Mouse (Mus musculus) cerebellum, postnatal 36 days (tissue): ENCODE measurements around the gene 4933424G06Rik.
A peak's percentile ranks its signal among the peaks of the same experiment; 100 is the strongest.

Experiments
- DNase-seq, 2 experiments: peaks; one replicate each; pipeline ENCODE4 v3.0.0; 2021 to 2022; ENCODE audit warnings: mixed read lengths in 2 of 2

4933424G06Rik gene

DNA sequence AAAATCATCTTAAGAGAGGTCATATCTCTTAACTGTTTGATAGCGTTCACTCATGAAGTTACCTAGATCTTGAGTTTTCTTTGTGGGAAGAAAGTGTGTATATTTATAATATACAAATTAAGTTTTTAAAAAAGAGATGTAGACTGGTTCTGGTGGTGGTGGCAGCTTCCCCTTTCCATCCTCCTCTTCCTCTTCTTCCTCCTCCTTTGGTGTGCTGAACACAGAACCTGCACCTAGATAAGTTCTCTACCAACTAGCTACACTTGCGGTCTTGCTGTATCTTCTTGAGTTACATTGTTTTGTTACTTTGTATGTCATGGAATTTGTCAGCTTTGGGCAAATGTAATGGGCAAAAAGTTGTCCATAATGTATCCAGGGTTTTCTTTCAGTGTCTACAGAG lies 1.2 kb downstream of the 4933424G06Rik start:
- DNase-seq: no peak

DNA sequence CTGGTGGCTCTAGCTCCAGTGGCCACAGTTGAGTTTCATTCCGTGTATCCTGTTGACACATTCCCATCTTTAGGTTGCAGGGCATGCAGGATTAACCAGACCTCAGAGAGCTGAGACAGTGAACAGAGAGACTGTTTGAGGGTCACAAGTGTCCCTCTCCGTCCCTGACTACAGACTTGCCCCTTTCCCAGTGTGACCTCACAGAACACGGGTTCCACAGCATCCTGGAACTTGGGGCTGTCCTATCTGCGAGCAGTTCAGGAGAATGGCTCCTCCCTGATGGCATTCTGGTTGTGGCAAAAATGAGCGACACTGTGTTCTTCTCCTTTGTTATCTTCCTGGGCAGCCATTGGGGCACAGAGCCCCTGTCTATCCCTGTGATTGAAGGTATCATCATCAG lies 4.4 kb downstream of the 4933424G06Rik start, which contains the start of gene Actr1b:
Gene Actr1b (minus strand): TSS at position 112 of the 400 bp plus-strand sequence.
- no peak for DNase-seq

DNA sequence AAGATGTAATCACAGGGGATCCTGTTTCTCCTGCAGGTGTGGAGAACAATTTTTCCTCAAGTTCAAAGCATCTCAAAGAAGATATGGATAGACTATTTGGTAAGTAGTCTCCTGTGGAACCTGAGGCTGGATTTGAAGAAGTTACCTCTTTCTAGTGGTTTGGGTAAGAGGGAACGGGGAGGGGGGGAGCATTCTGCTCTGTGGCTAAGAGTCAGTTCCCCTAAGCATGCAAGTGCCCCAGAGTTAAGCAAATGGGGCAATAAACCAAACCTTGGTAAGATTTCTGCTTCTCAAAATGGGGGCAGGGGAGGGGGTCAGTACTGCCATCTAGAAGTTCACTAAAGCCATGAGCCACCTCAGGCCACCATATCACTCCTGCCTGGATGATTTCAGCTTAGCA lies 8.8 kb downstream of the 4933424G06Rik start:
- no peak for DNase-seq

DNA sequence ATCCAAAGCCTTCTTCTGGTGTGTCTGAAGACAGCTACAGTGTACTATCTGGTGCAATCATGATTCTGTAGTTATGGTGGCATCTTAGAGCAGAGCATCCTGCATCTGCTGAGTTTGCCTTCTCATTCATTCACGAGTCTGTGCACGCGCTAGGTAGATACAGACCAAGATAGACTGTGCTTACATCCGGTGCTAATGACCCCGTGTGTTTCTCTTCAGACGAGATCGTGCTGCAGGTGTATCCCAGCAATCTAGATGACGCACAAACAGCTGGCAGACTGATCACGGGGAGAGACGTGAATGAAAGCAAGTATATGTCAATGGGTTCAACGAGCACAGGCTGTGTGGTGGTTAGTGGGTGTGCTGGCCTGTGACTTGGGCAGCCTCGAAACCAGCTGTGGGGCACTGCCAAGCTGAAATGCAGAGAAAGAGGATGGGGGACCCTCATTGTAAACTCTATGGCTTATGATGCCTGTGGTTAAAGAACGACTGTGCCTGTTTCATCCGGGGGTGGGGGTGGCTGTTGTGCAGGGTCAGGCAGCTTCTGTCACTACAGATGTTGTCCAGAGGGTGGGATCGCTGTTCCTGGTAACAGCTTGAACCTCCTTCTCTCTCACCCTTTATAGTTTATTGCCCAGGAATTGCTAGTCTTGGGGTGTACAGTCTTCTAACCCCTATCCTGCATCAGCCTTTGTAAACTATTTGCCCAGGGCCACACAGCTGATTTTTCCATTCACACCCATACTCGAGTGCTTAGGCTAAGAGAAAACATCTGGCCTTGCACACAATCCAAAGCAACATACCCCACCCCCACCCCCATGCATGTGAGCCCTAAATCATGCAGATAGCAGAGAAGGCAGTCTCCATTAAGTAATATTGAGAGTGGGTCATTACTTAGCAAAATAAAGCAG lies 13.5 kb downstream of the 4933424G06Rik start:
- no peak for DNase-seq

DNA sequence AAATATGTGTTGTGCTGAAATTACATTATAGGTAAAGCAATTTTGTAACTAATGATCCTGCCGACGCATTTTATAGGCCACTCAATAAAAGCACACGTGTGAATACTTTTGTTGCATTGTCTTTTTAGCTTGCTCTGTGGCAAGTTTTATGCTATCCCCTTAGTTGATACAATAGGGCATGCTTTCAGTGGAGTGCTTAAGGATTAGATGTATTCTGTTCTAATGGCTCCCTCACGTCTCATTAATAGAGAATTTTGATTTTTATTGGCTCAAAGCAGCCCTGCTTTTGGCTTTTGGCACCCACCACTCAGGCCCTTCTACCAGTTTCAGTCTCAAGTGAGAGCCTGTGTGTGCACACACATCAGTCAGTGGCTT lies 14.1 kb downstream of the 4933424G06Rik start:
- DNase-seq: no peak

DNA sequence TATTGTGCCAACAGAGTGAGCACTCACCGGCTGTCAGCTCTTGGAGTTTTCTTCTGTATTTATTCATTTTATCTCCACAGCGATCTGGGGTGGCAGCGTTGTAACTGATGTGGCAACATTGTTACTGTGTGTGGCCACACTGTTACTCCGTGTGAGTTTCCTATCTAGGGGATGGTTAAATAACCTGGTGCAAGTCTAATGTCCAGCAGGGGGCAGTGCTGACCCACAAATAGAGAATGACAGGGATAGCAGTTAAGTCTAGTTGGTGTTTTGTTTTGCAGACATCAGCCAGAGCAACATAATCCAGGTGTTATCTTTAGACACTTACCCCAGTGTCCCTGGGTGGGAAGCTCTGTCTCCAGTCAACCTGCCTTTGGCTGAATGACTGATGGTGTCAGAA lies 27.4 kb downstream of the 4933424G06Rik start:
- peak; percentile 80 to 88 for DNase-seq

DNA sequence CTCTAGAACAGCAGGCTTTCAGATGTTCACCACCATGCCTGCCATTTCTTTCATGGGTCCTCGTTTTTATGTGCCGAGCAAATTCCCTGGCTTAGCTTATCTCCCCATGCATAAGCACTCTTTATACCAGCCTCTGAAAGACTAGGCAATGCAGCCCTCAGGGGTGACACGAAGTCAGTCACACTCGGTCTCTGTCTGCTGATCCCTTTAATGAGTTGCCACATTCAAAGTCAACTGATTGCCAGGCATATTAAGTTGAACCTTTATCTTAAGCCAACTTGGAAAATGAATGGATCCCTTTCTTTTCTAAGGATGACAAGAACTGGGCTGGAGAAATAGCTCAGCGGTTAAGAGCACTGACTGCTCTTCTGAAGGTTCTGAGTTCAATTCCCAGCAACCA lies 29.3 kb downstream of the 4933424G06Rik start:
- no peak for DNase-seq

DNA sequence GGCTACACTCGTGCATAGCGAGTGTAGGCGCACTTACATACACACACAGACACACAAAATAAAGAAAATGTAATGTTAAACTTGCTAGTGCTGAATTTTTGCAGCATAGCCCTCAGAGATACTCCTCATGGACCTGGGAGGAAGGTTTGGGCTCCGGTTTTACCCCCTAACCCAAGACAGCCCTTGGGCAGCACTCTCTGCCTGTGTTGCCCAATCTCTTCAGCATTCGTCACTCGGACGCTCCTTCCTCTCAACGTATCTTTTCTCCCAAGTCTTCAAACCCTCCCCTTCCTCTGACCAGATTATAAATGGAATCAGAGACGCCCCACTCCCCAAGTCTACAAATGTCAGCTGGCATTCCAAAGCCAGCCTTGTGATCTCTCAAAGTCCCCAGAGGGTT lies 33.1 kb downstream of the 4933424G06Rik start:
- no peak for DNase-seq

DNA sequence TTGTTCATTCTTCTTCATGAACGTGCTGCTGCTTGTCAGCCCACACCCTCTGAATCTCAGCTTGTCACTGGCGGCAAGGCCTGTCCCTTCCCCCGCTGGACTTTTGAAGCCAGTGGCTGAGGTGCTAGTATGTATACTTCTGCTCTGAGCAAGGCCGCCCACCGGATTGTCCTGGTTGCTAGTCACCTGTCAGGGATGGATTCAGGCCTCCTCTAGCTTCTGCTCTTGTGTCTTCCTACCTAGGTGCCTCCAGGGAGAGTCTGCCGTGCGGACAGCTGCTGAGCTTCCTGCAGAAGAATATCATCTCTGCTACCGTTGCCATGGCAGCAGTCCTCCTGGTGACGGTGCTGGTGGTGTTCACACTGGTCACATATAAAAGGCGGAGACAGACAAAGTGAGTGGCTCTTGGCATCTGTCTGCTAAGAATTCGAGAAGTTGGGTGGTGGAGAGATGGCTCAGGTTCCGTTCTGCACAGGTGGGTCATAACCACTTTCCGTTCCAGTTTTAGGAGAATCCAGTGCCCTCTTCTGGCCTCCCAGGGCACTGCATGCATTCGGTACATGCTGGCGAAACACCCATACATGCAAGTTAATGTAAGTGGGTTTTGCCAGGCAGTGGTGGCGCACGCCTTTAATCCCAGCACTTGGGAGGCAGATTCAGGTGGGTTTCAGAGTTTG lies 34.5 kb downstream of the 4933424G06Rik start:
- DNase-seq: peak; percentile 79 to 87

DNA sequence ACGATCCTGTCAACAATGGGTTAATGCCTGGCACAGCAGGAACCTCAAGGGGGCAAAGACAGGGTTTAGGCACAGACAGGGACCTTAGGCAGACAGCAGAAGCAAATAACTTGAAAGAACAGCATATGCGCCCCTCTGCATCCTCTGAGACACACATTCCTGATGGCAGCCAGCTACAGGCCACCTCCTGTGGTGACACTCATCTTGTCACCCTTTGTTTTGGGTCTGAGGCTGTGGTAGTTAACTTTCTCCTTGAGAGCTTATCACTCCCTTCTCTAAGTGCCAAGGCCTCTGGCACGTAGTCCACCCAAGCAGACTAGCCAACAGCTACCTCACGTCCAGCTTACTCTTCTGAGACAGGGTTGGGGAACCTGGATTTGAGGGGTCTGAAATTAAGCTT lies 35.7 kb downstream of the 4933424G06Rik start:
- no peak for DNase-seq

DNA sequence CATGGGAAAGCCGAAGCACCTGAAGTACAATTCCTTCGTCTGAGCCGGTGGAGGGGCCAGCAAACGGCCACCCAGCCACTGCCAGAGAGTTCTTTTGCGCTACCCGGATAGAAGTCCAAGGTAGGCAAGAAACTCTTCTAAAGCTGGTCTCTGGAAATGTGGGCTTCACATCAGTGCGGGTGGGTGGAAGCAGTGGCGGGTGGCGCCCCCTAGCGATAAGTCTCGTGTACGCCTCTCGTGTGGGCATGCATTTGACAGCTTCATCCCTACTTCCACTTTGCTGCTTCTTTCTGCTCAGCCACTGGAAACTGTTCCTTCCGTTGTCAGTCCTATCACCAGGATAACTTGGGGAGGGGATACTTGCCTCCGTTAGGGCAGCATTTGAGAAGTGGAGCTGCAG lies 36.5 kb downstream of the 4933424G06Rik start:
- DNase-seq: peak; percentile 33 to 39

DNA sequence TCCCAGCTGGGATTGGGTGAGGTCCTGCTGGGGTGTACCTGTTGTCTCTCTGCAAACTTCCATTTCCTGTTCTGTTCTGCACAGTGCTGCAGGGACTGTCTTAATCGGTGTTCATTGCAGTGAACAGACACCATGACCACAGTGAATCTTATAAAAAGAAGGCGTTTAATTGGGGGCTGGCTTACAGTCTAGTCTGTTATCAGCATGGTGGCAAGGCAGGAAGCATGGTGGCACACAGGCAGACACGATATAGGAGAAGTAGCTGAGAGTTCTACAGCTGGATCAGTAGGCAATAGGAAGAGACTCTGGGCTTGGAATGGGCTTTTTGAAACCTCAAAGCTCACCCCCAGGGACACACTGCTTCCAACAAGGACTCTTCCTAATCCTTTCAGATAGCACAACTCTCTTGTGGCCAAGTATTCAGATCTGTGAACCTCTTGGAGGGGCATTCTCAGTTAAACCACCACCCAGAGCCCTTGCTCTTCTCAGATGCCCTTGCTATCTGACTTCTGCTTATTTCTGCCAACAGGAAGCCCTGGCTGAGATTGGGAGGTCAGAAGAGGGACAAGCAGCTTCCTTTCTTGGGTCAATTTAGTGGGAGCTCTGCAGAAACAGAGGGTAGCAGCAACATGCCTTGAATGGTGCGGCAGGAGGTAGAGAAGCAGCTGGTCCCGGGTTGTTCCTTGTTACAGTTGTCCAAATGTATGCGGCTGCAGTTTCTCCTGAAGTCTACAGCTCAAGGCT lies 44.2 kb downstream of the 4933424G06Rik start:
- no peak for DNase-seq

DNA sequence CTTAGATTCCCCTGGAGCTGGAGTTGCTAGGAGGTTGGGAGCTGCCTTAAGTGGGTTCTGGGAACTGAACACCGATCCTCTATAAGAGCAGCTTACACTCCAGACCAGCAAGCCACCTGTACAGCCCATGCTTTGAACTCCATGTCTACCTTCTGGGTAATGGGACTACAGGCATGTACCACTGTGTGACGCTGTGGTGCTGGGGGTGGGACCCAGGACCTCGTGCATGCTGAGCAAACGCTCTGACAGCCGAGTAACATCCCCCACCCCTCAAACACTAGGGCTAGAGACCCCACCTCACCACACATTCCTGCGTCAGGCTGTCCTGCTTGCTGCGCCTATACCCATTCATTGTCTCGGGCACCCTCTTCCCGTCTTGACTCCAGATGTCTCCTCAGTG lies 48.6 kb downstream of the 4933424G06Rik start:
- no peak for DNase-seq

DNA sequence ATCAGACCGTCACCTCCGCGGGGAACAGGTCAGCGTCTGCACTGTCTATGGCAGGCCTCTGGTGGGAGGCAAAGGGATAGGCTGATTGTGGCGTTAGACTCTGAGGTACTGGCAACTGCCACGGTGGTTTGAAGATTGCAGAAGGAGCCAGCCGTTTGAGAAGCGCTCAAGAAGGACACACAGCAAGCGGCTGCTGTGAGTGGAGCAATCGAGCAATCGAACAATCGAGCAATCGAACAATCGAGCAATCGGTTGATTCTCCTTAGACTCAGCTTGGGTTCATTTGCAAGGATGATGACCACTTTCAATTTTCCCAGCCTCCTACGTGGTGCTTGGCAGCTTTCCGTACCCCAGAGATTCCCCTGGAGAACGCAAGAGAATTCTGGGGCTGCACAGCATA lies 49.1 kb downstream of the 4933424G06Rik start:
- DNase-seq: no peak

DNA sequence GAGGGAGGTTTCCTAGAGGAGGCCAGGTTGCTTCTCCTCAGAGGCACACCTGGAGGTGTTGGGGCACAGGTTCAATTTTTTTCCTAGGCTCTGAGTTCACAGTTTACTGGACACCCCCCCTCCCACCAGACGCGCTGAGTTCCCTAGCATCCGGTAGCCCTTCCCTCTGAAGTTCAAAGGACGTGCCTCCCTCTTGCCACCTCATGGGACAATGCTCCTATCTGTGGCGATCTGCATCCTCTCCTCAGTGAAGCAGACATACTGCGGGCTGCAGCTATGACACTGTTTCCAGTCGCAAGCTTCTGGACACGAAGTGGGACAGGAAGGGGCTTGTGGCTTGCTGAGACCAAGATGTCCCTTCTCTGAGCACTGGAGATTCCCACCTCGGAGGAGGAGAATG lies 50.5 kb downstream of the 4933424G06Rik start:
- DNase-seq: no peak

DNA sequence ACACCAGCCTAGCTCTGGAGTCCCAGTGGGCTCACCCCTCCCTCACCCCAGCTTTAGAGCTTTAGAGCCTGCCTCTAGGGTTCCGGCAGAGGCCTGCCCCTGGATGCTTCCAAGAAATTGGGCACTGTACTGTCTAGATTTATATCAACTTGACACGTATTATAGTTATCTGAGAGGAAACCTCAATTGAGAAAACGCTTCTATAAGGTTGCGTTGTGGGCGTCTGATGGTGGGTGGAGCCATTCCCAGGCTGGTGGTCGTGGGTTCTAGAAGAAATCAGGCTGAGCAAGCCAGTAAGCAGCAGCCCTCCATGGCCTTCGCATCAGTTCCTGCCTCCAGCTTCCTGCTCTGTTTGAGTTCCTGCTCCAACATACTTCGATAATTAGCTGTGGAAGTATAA lies 51.1 kb downstream of the 4933424G06Rik start:
- no peak for DNase-seq

DNA sequence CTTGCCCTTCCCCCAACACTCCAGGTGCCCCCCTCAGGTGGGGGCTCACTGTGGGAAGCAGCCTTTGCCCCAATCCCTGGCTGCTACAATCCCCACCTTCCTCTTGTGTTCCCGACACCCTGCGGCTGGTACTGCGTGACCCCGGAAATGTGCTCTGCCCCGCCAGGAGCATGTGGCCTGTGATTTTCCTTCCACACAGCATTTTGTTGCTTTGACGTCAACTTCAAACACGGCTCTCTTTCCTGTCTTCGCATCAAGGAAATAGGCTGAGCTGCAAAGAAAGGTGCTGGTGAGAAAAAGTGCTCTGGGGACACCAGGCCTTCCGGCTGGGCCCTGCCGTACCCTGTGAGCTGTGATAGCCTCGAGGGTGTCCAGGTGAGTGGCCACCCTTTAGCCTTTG lies 51.6 kb downstream of the 4933424G06Rik start, which contains the start of gene Zap70:
Gene Zap70 (plus strand): TSS at position 231 of the 400 bp plus-strand sequence.
- no peak for DNase-seq

DNA sequence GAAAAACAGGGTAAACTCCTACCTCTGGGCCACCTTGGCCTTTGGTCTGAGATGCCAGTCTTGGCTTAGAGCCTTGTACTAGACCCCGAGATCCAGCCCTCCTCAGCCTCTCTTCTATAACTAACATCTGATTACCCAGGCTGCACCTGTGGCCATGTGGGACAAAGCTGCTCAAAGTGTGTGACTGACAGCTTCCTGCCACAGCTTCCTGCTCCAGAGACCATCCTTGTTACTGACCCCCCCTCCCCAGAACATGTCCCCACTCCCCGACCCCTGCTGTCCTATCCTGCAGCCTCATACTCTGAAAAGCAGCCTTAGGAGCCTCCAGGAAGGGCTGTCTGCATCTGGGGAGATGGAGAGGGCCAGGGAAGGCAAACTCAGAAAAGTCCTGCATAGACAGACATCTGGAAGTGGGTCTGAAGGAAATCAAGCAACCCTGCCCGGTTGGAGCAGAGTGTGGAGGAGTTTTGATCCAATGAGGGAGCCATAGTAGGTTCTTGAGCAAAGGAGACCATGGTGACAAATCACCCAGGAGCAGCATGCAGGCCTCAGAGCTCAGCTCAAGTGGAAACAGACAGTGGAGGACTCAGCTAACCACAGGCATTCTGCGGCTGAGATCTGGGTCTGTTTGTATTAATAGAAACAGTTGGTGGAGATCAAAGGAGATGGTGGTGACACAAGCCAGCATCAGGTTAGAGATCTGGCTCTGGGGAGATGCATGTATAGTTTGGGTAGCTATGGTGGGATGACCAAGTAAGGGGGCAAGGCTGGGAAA lies 56.7 kb downstream of the 4933424G06Rik start:
- DNase-seq: no peak

DNA sequence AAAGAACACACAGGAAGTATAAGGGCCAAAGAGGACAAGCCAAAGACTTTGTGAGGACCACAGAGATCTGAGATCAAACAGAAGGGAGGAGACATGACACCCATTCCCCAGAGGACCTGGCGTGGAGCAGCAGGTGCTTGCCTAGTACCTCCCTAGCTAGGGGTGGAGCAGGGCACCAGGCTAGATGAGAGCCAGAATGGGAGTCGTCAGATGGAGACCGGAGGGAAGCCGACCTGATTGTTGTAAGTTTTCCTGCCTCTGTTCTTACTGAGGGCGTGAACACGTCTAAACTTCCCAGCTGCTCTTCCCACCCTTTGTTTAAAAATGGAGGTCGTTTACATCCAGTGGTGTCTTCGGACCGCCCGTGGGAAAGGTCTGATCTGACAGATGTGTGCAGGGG lies 57.4 kb downstream of the 4933424G06Rik start:
- no peak for DNase-seq

DNA sequence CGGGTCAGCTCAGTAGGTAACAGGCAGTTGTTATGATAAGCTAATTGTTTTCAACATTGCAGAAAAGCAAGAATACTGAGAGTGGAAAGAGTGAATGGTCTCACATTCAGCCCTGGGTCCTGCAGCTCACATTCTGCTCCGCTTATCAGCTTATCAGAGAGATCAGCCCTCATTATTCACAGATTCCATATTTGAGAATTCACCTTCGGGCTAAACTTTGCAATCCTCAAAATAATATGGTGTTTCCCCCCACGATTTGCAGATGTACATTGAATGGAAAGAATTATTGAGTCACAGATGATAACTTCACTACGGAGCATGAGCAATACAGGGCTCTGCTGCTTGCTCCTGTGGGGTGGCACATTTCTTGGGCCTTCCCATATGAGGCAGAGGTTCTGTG lies 58.8 kb downstream of the 4933424G06Rik start:
- DNase-seq: no peak

DNA sequence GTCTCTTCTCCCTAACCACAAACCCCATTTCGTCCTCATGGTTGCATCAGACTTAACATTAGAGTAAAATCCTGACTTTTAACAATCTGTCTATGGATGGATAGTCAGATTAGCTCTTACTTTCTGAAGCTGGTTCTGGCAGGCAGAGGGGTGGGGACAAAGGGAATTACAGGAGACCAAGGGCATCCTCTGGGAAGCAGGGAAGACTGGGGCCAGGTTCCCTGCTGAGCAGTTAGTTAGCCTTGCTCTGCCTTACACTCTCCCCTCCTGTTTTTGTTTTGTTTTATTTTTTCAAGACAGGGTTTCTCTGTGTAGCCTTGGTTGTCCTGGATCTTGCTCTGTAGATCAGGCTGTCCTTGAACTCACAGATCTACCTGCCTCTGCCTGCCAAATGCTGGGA lies 60.0 kb downstream of the 4933424G06Rik start:
- DNase-seq: no peak

DNA sequence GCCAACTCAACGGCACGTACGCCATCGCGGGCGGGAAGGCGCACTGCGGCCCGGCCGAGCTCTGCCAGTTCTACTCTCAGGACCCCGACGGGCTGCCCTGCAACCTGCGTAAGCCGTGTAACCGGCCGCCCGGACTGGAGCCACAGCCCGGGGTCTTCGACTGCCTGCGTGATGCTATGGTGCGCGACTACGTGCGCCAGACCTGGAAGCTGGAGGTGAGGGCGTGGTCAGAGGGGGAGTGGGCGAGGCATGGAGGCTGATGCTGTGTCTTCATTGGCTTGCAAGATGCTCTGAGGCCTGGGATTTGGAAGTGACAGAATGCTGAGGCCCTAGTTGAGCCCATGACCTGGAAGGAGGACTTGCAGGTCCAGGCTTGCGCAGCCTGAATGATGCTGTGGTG lies 61.0 kb downstream of the 4933424G06Rik start:
- DNase-seq: no peak
